In genomic region chr13:78482929-78483759, GRCm38 (mm10) we compare ENCODE assay signal across 9 mouse cellular contexts.
A peak's percentile ranks its signal among the peaks of the same experiment; 100 is the strongest.
DNase-seq lines count a peak whose midpoint lies in the region; ATAC-seq and TF ChIP-seq lines count a peak whose summit lies in the region.
"Had no signal": no experiment of that assay in that cellular context is flagged by ENCODE, and none has a peak within 500 bp of the region (broad histone marks: within the 10 kb centered on the region; RNA-seq: fewer than 3 reads in every experiment).

No protein-coding gene starts in this region.

- H3K4me1 ChIP-seq in forebrain, embryonic 15.5 days: peaks cover 6% of the 10 kb centered on the region; the same call in 1 of the 2 replicates
- H3K4me1 ChIP-seq in forebrain, embryonic 10.5 days: no peaks in the 10 kb centered on the region
- H3K4me1 ChIP-seq in intestine, postnatal 0 days (replicated peaks; ENCODE audit: control insufficient read depth, insufficient read depth, low read length): no peaks in the 10 kb centered on the region
- H3K4me1 ChIP-seq in lung, embryonic 14.5 days (ENCODE audit: insufficient read depth): no peaks in the 10 kb centered on the region; the same call in 1 of the 2 replicates
- H3K4me1 ChIP-seq in neural tube, embryonic 15.5 days: no peaks in the 10 kb centered on the region

- H3K9me3 ChIP-seq in forebrain, embryonic 15.5 days: no peaks in the 10 kb centered on the region
- H3K9me3 ChIP-seq in forebrain, embryonic 10.5 days: 0 out of 2 replicates have a peak, but pooled peaks cover 2% of the 10 kb centered on the region
- no peaks in the 10 kb centered on the region for H3K9me3 ChIP-seq in intestine, postnatal 0 days (ENCODE audit: control insufficient read depth)
- no peaks in the 10 kb centered on the region for H3K9me3 ChIP-seq in lung, embryonic 14.5 days (ENCODE audit: low read depth, low read length)
- no peaks in the 10 kb centered on the region for H3K9me3 ChIP-seq in neural tube, embryonic 15.5 days (replicated peaks)
- H3K9me3 ChIP-seq: G1E had no signal

- no peaks in the 10 kb centered on the region for H3K36me3 ChIP-seq in forebrain, embryonic 15.5 days
- no peaks in the 10 kb centered on the region for H3K36me3 ChIP-seq in forebrain, embryonic 10.5 days (replicated peaks)
- H3K36me3 ChIP-seq in intestine, postnatal 0 days (ENCODE audit: control insufficient read depth, insufficient read depth): no peaks in the 10 kb centered on the region
- H3K36me3 ChIP-seq in lung, embryonic 14.5 days (ENCODE audit: insufficient read depth): no peaks in the 10 kb centered on the region
- no peaks in the 10 kb centered on the region for H3K36me3 ChIP-seq in neural tube, embryonic 15.5 days
- H3K36me3 ChIP-seq: G1E had no signal

- H3K4me2 ChIP-seq in forebrain, embryonic 15.5 days (replicated peaks): no peak overlapping the region
- H3K4me2 ChIP-seq in intestine, postnatal 0 days (replicated peaks; ENCODE audit: low read depth): peak overlapping the region; percentile 17
- H3K4me2 ChIP-seq in lung, embryonic 14.5 days: peak overlapping the region; percentile 40
- H3K4me2 ChIP-seq in neural tube, embryonic 15.5 days: no peak overlapping the region

- peak; percentile 68 for ATAC-seq in forebrain, embryonic 15.5 days (replicated peaks)
- no peak for ATAC-seq in intestine, postnatal 0 days
- ATAC-seq in lung, embryonic 14.5 days (ENCODE audit: insufficient read depth): peak; percentile 94
- no peak for ATAC-seq in neural tube, embryonic 15.5 days (ENCODE audit: low FRiP score)

- no peak overlapping the region for H3K27ac ChIP-seq in forebrain, embryonic 15.5 days (replicated peaks)
- H3K27ac ChIP-seq in forebrain, embryonic 10.5 days: no peak overlapping the region
- no peak overlapping the region for H3K27ac ChIP-seq in intestine, postnatal 0 days (ENCODE audit: low read depth, low read length)
- peak overlapping the region; percentile 42 for H3K27ac ChIP-seq in lung, embryonic 14.5 days (ENCODE audit: low read depth)
- H3K27ac ChIP-seq in neural tube, embryonic 15.5 days (replicated peaks): no peak overlapping the region

- 49% methylated on average over 9 of the region's 9 CpGs for WGBS in forebrain, embryonic 15.5 days
- 83% methylated on average over 9 of the region's 9 CpGs for WGBS in forebrain, embryonic 10.5 days
- 50% methylated on average over 9 of the region's 9 CpGs for WGBS in intestine, postnatal 0 days
- WGBS in lung, embryonic 14.5 days: 22% methylated on average over 9 of the region's 9 CpGs
- 72% methylated on average over 9 of the region's 9 CpGs for WGBS in neural tube, embryonic 15.5 days

- no peak overlapping the region for H3K4me3 ChIP-seq in forebrain, embryonic 15.5 days
- no peak overlapping the region for H3K4me3 ChIP-seq in forebrain, embryonic 10.5 days
- no peak overlapping the region for H3K4me3 ChIP-seq in intestine, postnatal 0 days (ENCODE audit: low read depth, low read length)
- 0 out of 2 replicates have a peak overlapping the region, but pooled peaks have one; percentile 11 for H3K4me3 ChIP-seq in lung, embryonic 14.5 days (ENCODE audit: low read depth, low read length)
- no peak overlapping the region for H3K4me3 ChIP-seq in neural tube, embryonic 15.5 days (replicated peaks)

- H3K27me3 ChIP-seq in forebrain, embryonic 15.5 days: no peaks in the 10 kb centered on the region
- H3K27me3 ChIP-seq in forebrain, embryonic 10.5 days (ENCODE audit: poor library complexity, severe bottlenecking): no peaks in the 10 kb centered on the region
- H3K27me3 ChIP-seq in intestine, postnatal 0 days (replicated peaks; ENCODE audit: control insufficient read depth, insufficient read depth, low read length): no peaks in the 10 kb centered on the region
- no peaks in the 10 kb centered on the region for H3K27me3 ChIP-seq in lung, embryonic 14.5 days (ENCODE audit: insufficient read depth, low read length)
- no peaks in the 10 kb centered on the region for H3K27me3 ChIP-seq in neural tube, embryonic 15.5 days (replicated peaks)

- no peak overlapping the region for H3K9ac ChIP-seq in forebrain, embryonic 15.5 days (replicated peaks)
- no peak overlapping the region for H3K9ac ChIP-seq in intestine, postnatal 0 days (ENCODE audit: low read depth, low read length)
- H3K9ac ChIP-seq in lung, embryonic 14.5 days: no peak overlapping the region
- H3K9ac ChIP-seq in neural tube, embryonic 15.5 days (replicated peaks): no peak overlapping the region

- TF ChIP-seq CTCF in intestine, postnatal 0 days (IDR thresholded peaks at IDR 0.05; ENCODE audit: low read depth): no peak
- no peak for TF ChIP-seq CTCF in lung, embryonic 14.5 days (IDR thresholded peaks at IDR 0.05; ENCODE audit: low read depth)

- DNase-seq in forebrain, embryonic 10.5 days (ENCODE audit: extremely low spot score, low spot score): no peak
- peak; percentile 17 for DNase-seq in MN1 (ENCODE audit: low spot score)
- DNase-seq in gastrocnemius, postnatal 10 days: peak; percentile 51
- DNase-seq in lung, embryonic 14.5 days: peak; percentile 89
- no peak for DNase-seq in retina, embryonic 14.5 days (ENCODE audit: low spot score)

Comparison
In these comparisons a context has a peak if more than half of its experiments do, and no peak if none do; other contexts are left out.
1. ATAC-seq: peak in forebrain, embryonic 15.5 days (single experiment) and lung, embryonic 14.5 days (single experiment); none in intestine, postnatal 0 days (single experiment) and neural tube, embryonic 15.5 days (single experiment).
2. H3K4me2 ChIP-seq: peak in intestine, postnatal 0 days (single experiment) and lung, embryonic 14.5 days (single experiment); none in forebrain, embryonic 15.5 days (single experiment) and neural tube, embryonic 15.5 days (single experiment).
3. DNase-seq: peak in MN1 (single experiment), gastrocnemius, postnatal 10 days (single experiment) and lung, embryonic 14.5 days (single experiment); none in forebrain, embryonic 10.5 days (single experiment) and retina, embryonic 14.5 days (single experiment).